Mouse (Mus musculus) ovary, postnatal 36 days (tissue): ENCODE measurements around the gene Apoe.

Experiments
- DNase-seq: peaks from one replicate; pipeline ENCODE4 v3.0.0; 2022; ENCODE audit warnings: low spot score, mixed read lengths

The Apoe gene

GRCm38 (mm10) chr7:19698907-19699826, at the start of gene Apoe:
Gene Apoe (minus strand): TSS chr7:19699188.
- peak; percentile 68 for DNase-seq

GRCm38 (mm10) chr7:19747420-19748218, 48.6 kb upstream of the Apoe start:
- peak; percentile 28 for DNase-seq

DNA sequence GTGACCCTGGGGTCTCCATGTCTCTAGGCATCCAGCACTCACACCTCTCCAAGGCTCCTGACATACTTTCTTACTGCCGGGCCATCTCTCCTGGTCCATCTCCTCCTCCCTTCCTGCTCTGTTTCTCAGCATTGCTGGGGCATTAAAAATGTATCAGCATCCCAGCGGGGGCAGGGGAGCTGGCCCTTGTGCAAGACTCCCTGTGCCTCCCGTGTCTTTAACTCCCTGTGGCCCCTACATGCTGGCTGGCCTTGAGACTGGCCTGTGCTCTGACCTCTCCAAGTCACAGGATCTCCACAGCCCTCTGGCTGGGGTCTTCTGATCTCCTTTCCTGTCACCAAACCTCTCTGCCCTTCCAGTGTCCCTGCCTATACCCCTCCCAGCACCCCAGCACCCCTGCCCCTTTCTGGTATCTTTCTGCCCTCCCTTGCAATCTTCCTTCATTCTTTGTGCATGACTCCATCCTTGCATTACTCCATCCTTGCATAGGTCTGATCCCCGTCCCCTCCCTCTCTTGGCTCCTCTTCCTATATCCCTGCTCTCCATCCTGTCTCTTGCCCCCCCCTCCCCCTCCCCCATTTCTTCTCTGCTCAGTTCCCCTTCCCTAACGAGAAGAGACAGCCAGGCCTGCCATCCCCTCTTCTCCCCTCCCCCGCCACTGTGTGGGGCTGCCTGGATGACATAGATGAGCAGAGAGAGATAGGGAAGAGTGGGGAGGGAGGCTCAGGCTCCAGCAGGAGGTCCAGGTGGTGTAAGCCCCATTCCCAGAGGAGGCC, 47.6 kb upstream of the Apoe start:
- DNase-seq: no peak

DNA sequence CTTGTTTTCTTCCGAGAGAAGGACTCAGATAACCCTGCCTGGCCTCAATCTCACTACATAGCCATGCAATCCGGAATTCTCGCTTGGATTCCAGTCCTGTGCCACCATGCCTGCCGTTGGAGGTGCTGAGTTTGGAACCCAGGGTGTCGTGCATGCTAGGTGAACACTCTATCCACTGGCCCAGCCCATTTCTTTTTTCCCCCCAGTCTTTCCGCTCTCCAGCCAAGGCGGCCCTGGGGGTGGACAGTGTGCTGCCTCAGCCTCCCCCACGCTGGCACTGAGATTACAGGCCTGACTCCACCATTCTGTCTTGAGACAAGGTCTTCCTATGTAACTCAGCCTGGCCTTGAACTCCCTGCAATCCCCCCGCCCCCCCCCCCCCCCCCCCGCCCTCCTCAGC, 47.0 kb upstream of the Apoe start:
- no peak for DNase-seq

GRCm38 (mm10) chr7:19744590-19745385, 45.8 kb upstream of the Apoe start:
- no peak for DNase-seq

- no peak for DNase-seq
These were observed 44.8 kb upstream of the Apoe start for GRCm38 (mm10) chr7:19743791-19744190.

DNA sequence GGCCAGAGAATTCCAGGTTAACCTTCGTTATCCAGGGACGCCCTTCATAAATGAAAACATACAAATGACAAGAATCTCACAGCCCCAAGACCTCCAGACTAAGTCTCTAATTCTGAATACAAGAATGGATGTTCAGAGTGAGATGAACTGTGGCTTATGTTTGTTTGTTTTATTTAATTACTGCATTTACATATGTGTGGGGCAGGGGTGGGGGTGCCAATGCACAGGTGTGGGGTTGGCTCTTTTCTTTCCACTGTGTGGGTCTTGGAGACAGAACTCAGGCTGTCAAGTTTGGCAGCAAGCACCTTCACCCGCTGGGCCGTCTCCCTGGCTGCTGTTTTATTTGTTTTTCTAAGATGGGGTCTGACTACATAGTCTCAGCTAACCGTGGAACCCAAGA, 43.5 kb upstream of the Apoe start:
- DNase-seq: no peak

DNA sequence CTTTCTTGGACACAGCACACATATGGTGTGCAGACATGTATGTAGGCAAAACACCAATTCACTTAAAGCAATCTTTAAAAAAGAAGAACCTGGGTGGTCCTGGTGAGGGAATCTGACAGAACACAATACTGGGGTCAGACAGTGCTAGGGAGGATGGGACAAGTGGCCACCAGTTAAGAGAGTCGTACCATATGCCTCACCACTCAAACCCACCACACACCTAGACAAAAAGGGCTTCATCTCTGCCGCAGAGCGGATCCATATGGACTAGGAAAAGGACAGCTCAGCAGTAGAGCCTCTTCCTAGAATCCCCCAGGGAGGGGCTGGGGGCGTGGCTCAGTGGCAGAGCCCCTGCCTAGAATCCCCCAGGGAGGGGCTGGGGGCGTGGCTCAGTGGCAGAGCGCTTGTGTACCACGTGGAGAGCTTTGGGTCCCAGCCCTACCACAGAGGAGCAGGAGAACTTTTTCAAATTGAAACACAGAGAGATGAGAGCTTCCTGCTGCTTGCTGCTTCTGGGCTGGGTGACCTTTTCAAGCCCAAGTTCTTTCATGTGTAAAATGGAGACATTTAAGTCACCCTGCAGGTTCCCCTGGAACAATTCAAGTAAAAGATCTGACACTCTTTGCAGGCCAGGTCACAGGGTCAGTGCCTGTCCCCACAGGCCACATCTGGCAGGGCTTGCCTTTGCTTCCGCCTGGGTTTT, 42.5 kb upstream of the Apoe start:
- no peak for DNase-seq

- DNase-seq: no peak
These were observed 41.3 kb upstream of the Apoe start for GRCm38 (mm10) chr7:19740269-19740668.

- no peak for DNase-seq
These were observed 39.8 kb upstream of the Apoe start for GRCm38 (mm10) chr7:19738771-19739170.

GRCm38 (mm10) chr7:19736389-19737057, 37.5 kb upstream of the Apoe start:
- DNase-seq: no peak

DNA sequence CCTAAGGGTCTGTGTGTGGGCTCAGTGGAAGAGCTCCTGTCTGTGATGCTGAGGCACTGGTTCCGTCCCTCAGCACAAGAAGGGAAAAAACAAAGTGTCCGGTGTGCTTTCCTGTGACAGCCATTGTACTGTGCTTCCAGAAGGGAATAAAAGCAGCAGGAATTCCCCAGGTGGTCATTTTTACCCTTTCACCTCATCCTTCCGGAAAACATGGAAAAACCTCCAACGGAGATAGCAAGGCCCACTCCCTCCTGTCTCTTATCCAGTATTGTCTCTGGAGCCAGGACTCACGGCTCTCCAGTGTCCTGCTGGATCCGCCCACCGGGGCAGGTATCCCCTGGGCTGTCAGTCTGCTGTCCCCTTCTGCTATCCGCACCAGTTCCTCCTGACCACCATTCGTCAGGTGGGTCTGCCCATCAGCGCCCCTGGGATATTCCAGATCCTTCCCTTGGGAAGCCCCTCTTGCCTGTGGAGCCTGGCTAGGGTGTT, 35.2 kb upstream of the Apoe start:
- DNase-seq: no peak

DNA sequence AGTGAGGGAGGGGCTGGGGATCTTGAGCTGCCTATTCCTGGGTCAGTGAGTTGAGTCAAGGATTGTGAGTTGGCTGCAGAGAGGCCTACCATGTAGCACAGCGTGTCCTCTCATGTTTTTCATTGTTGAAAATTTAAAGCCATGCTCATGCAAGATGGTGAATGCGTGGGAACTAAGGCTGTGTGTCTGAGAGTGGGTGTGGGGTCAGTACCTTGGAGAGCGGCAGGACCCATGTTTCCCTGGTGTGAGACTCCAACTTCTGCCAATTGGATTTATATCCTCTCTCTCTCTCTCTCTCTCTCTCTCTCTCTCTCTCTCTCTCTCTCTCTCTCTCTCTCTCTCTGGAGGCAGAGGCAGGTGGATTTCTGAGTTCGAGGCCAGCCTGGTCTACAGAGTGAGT, 27.6 kb upstream of the Apoe start:
- DNase-seq: no peak

DNA sequence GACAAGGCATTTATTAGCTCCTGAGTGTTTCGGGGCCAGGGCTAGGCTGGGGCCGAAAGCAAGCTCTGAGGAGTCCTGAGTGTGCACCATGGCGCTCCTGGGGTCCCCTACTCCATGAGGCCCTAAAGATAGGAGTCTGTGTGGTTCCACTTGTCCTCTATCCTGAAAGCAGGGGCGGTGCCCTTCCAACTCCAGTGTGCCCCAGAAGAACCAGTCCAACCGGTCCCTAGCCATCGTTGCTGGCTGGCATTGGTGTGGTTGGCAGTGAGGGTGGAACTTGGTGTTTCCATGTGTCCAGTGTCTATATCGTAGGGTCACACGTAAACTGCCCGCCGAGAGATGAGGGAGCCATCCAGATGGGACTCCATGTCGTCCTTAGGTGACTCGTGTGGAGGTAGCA, 25.2 kb upstream of the Apoe start:
- DNase-seq: no peak

DNA sequence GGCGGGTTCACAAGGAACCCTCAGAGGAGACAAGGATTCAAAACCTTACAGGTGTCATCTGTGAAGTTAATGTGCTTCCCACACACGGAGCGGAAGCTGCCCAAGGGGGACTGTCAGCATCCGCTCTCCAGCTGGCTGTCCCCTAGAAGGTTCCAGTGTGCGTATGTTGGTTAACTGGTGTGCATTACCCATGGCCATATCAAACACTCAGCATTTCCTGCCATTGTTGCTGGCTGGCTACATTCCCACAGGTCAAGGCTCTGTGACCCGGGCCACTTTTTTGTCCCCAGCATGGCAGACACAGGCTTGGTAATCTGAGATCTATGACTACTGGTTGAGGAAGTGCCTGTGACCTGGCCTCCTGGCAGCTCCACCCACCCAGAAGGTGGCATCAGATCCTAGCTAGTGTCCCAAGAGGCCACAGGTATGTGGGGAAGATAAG, 23.8 kb upstream of the Apoe start:
- DNase-seq: no peak

GRCm38 (mm10) chr7:19719200-19719599, 20.2 kb upstream of the Apoe start:
- no peak for DNase-seq

DNA sequence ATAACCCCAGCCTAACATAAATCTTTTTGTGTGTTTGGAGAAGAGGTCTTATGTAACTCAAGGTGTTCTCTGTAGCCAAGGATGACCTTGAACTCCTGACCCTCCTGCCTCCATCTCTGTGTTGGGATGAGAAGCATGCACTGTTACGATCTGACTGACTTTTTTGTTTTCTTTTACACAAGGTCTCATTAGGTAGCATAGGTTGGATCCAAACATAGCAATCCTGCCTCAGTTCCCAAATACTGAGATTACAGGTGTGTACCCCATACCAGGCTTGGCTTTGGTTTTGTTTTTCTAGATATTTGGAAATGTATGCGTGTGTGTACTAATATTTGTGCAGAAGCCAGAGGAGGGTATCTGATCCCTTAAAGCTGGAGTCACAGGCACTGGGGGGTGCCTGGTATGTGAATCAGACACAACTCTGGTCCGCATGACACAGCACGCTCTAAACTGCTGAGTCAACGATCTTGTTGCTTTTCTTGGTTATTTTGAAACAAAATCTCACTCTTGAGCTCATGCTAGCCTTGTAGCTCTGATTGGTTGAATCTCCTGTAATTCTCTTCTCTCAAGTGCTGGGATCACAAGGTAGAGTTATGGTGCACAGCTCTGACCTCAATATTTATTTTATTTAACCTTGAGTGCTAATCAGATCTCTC, 19.4 kb upstream of the Apoe start:
- DNase-seq: no peak

DNA sequence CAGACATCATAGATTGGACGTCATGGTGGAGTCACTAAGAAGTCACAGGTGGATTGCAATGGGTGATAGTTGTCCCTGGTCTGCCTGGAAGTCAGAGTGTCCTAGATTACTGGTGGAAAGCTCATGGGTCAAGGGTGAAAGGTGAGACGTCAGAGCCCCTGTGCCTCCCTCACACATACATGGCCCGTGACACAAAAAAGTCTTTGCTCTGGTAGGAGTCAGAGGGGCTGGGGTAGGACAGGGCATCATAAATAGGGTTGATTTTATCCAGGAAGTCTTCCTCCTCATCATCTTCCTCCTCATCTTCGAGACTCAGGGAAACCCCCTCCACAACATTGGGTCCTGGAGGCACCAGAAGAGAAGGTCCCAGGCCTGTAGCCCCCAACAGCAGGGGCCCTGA, 18.4 kb upstream of the Apoe start:
- no peak for DNase-seq

DNA sequence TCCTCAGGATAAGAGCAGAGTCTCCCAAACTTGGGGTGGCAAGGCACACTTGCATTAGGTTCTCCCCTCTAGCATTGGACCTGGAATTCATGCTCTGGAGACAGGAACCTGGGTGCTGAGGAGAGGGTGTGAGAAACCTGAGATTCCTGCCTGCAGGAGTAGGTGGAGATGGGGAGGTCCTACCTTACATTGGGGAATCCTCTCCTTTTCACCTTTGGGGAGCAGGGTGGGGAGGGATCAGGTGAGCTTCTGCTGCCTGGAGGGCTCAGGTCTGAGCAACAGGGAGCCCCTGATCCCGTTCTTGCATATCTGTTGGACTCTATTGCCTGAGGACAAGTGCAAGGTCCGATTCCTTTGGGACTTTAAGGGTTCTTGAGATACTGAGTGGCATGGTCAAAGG, 17.8 kb upstream of the Apoe start:
- no peak for DNase-seq
